ENCODE assay signal across 12 mouse cellular contexts in genomic region chr3:144368300-144368699, GRCm38 (mm10).
DNase-seq lines count a peak whose midpoint lies in the region; ATAC-seq lines count a peak whose summit lies in the region.
"Had no signal": no experiment of that assay in that cellular context is flagged by ENCODE, and none has a peak within 500 bp of the region (broad histone marks: within the 10 kb centered on the region; RNA-seq: fewer than 3 reads in every experiment).

No protein-coding gene starts in this region.

- 0 out of 2 replicates have a peak, but pooled peaks cover 4% of the 10 kb centered on the region for H3K27me3 ChIP-seq in neural tube, embryonic 12.5 days (replicated peaks)
- no peaks in the 10 kb centered on the region for H3K27me3 ChIP-seq in hindbrain, embryonic 15.5 days
- no peaks in the 10 kb centered on the region; the same call in 1 of the 2 replicates for H3K27me3 ChIP-seq in midbrain, embryonic 14.5 days (ENCODE audit: control insufficient read depth, insufficient read depth, low read length)
- no peaks in the 10 kb centered on the region for H3K27me3 ChIP-seq in heart, embryonic 11.5 days (ENCODE audit: control insufficient read depth, insufficient read depth, low read length)

- no peaks in the 10 kb centered on the region for H3K36me3 ChIP-seq in neural tube, embryonic 12.5 days
- H3K36me3 ChIP-seq in hindbrain, embryonic 15.5 days = no peaks in the 10 kb centered on the region
- H3K36me3 ChIP-seq in midbrain, embryonic 14.5 days (ENCODE audit: control insufficient read depth, insufficient read depth, low read length) = no peaks in the 10 kb centered on the region
- no peaks in the 10 kb centered on the region for H3K36me3 ChIP-seq in heart, embryonic 11.5 days (ENCODE audit: control insufficient read depth, insufficient read depth, low read length)

- H3K9me3 ChIP-seq in neural tube, embryonic 12.5 days = no peaks in the 10 kb centered on the region
- no peaks in the 10 kb centered on the region for H3K9me3 ChIP-seq in hindbrain, embryonic 15.5 days
- no peaks in the 10 kb centered on the region for H3K9me3 ChIP-seq in midbrain, embryonic 14.5 days (ENCODE audit: control insufficient read depth, low read length)
- no peaks in the 10 kb centered on the region for H3K9me3 ChIP-seq in heart, embryonic 11.5 days (replicated peaks; ENCODE audit: control insufficient read depth, low read length)

- no peak for DNase-seq in neural tube, embryonic 10.5 days (ENCODE audit: extremely low spot score, low spot score)
- DNase-seq in midbrain, embryonic 14.5 days = no peak
- DNase-seq in cerebellum, adult 8-10 months = no peak
- DNase-seq: heart, adult 2 months; kidney, adult 9 months; lung, adult 18-20 months; lung, postnatal 36 days; right cerebral cortex, adult 18-20 months had no signal

- no peak overlapping the region for H3K9ac ChIP-seq in neural tube, embryonic 12.5 days
- no peak overlapping the region for H3K9ac ChIP-seq in hindbrain, embryonic 15.5 days
- no peak overlapping the region for H3K9ac ChIP-seq in midbrain, embryonic 14.5 days (replicated peaks; ENCODE audit: low read length)
- H3K9ac ChIP-seq in heart, embryonic 11.5 days (ENCODE audit: low read depth, low read length) = no peak overlapping the region

- H3K4me1 ChIP-seq in neural tube, embryonic 12.5 days = peaks cover 6% of the 10 kb centered on the region
- peaks cover 13% of the 10 kb centered on the region for H3K4me1 ChIP-seq in hindbrain, embryonic 15.5 days (replicated peaks)
- H3K4me1 ChIP-seq in midbrain, embryonic 14.5 days (ENCODE audit: control insufficient read depth, insufficient read depth, low read length) = peaks cover 5% of the 10 kb centered on the region; the same call in 1 of the 2 replicates
- no peaks in the 10 kb centered on the region; the same call in 1 of the 2 replicates for H3K4me1 ChIP-seq in heart, embryonic 11.5 days (ENCODE audit: control insufficient read depth, insufficient read depth, low read length)

- H3K4me3 ChIP-seq in neural tube, embryonic 12.5 days = no peak overlapping the region
- H3K4me3 ChIP-seq in hindbrain, embryonic 15.5 days = no peak overlapping the region
- H3K4me3 ChIP-seq in midbrain, embryonic 14.5 days (replicated peaks; ENCODE audit: low read depth, low read length) = no peak overlapping the region
- H3K4me3 ChIP-seq in heart, embryonic 11.5 days (ENCODE audit: low read depth, low read length) = no peak overlapping the region
- H3K4me3 ChIP-seq: heart, adult 2 months had no signal

- H3K27ac ChIP-seq in neural tube, embryonic 12.5 days = no peak overlapping the region
- H3K27ac ChIP-seq in hindbrain, embryonic 15.5 days (replicated peaks) = no peak overlapping the region
- H3K27ac ChIP-seq in midbrain, embryonic 14.5 days (replicated peaks; ENCODE audit: low read depth, low read length) = no peak overlapping the region
- no peak overlapping the region for H3K27ac ChIP-seq in heart, embryonic 11.5 days (ENCODE audit: low read depth, low read length)
- H3K27ac ChIP-seq: heart, adult 2 months had no signal

- peak overlapping the region; percentile 58; the same call in 1 of the 2 replicates for H3K4me2 ChIP-seq in neural tube, embryonic 12.5 days (replicated peaks)
- 0 out of 2 replicates have a peak overlapping the region, but pooled peaks have one; percentile 62 for H3K4me2 ChIP-seq in hindbrain, embryonic 15.5 days
- peak overlapping the region; percentile 65; the same call in 1 of the 2 replicates for H3K4me2 ChIP-seq in midbrain, embryonic 14.5 days (ENCODE audit: low read length)
- no peak overlapping the region for H3K4me2 ChIP-seq in heart, embryonic 11.5 days

- no peak for ATAC-seq in neural tube, embryonic 12.5 days (ENCODE audit: low FRiP score, low read depth)
- no peak for ATAC-seq in hindbrain, embryonic 15.5 days (ENCODE audit: low FRiP score, low read depth)
- no peak for ATAC-seq in midbrain, embryonic 14.5 days (ENCODE audit: low FRiP score, low TSS enrichment)
- no peak for ATAC-seq in heart, embryonic 11.5 days (replicated peaks; ENCODE audit: insufficient number of reproducible peaks, low FRiP score, low TSS enrichment)
- ATAC-seq in cerebellum, adult (ENCODE audit: insufficient number of reproducible peaks, low FRiP score, low TSS enrichment) = no peak

- 63% methylated on average over 4 of the region's 4 CpGs for WGBS in neural tube, embryonic 12.5 days
- 57% methylated on average over 4 of the region's 4 CpGs for WGBS in hindbrain, embryonic 15.5 days
- 64% methylated on average over 4 of the region's 4 CpGs for WGBS in midbrain, embryonic 14.5 days
- WGBS in heart, embryonic 11.5 days (ENCODE audit: insufficient replicate concordance) = 66% methylated on average over 4 of the region's 4 CpGs
